11 mouse cellular contexts compared by ENCODE assay signal in genomic region chr9:40397471-40398245, GRCm38 (mm10).
A peak's percentile ranks its signal among the peaks of the same experiment; 100 is the strongest.
DNase-seq lines count a peak whose midpoint lies in the region; ATAC-seq and TF ChIP-seq lines count a peak whose summit lies in the region.
"Had no signal": no experiment of that assay in that cellular context is flagged by ENCODE, and none has a peak within 500 bp of the region (broad histone marks: within the 10 kb centered on the region; RNA-seq: fewer than 3 reads in every experiment).

No protein-coding gene starts in this region.

- no peaks in the 10 kb centered on the region for H3K9me3 ChIP-seq in forebrain, postnatal 0 days (ENCODE audit: low read length)
- no peaks in the 10 kb centered on the region for H3K9me3 ChIP-seq in forebrain, embryonic 11.5 days (ENCODE audit: control insufficient read depth, low read length)
- H3K9me3 ChIP-seq in ES-Bruce4 (replicated peaks; ENCODE audit: control insufficient read depth, insufficient read depth, low read length, poor library complexity, severe bottlenecking) = no peaks in the 10 kb centered on the region
- H3K9me3 ChIP-seq: limb, embryonic 12.5 days had no signal

- H3K4me2 ChIP-seq in forebrain, postnatal 0 days (ENCODE audit: low read depth) = no peak overlapping the region
- H3K4me2 ChIP-seq in forebrain, embryonic 11.5 days (ENCODE audit: low read depth, low read length, severe bottlenecking) = no peak overlapping the region

- no peak overlapping the region for H3K9ac ChIP-seq in forebrain, postnatal 0 days
- H3K9ac ChIP-seq in forebrain, embryonic 11.5 days (ENCODE audit: low read length) = no peak overlapping the region
- peak overlapping the region; percentile 42; the same call in 1 of the 2 replicates for H3K9ac ChIP-seq in ES-Bruce4 (ENCODE audit: low read depth, poor library complexity, severe bottlenecking)
- H3K9ac ChIP-seq: limb, embryonic 12.5 days; liver, embryonic 14.5 days had no signal

- no peak for DNase-seq in forebrain, postnatal 0 days
- no peak for DNase-seq in forebrain, embryonic 11.5 days (ENCODE audit: low spot score)
- peak; percentile 65 for DNase-seq in kidney, adult 9 months
- DNase-seq in kidney, adult 11 months = no peak
- no peak for DNase-seq in MN1 (ENCODE audit: low spot score)
- DNase-seq in adrenal gland, postnatal 14 days = no peak

- TF ChIP-seq POLR2A in ES-Bruce4 (IDR thresholded peaks at IDR 0.05; ENCODE audit: insufficient read depth, low read length) = no peak

- H3K27ac ChIP-seq in forebrain, postnatal 0 days (ENCODE audit: low read depth, low read length) = 0 out of 2 replicates have a peak overlapping the region, but pooled peaks have one; percentile 30
- H3K27ac ChIP-seq in forebrain, embryonic 11.5 days (ENCODE audit: low read depth, low read length) = no peak overlapping the region
- peak overlapping the region; percentile 100 for H3K27ac ChIP-seq in ES-Bruce4 (ENCODE audit: insufficient read depth, low read length)
- H3K27ac ChIP-seq: kidney, postnatal 0 days; liver, embryonic 14.5 days had no signal

- H3K36me3 ChIP-seq in forebrain, postnatal 0 days (ENCODE audit: insufficient read depth) = no peaks in the 10 kb centered on the region
- no peaks in the 10 kb centered on the region for H3K36me3 ChIP-seq in forebrain, embryonic 11.5 days (ENCODE audit: control insufficient read depth, insufficient read depth, low read length)
- H3K36me3 ChIP-seq in ES-Bruce4 (ENCODE audit: control insufficient read depth, insufficient read depth, low read length, poor library complexity, severe bottlenecking) = no peaks in the 10 kb centered on the region
- H3K36me3 ChIP-seq: limb, embryonic 12.5 days had no signal

- WGBS in forebrain, postnatal 0 days = 57% methylated on average over 7 of the region's 7 CpGs
- WGBS in forebrain, embryonic 11.5 days = 69% methylated on average over 7 of the region's 7 CpGs

- TF ChIP-seq EP300 in ES-Bruce4 (IDR thresholded peaks at IDR 0.05; ENCODE audit: insufficient read depth, low read depth, low read length) = peak; percentile 76

- no peaks in the 10 kb centered on the region; the same call in 1 of the 2 replicates for H3K4me1 ChIP-seq in forebrain, postnatal 0 days (ENCODE audit: insufficient read depth)
- H3K4me1 ChIP-seq in forebrain, embryonic 11.5 days (replicated peaks; ENCODE audit: control insufficient read depth, insufficient read depth, low read length) = peaks cover 2% of the 10 kb centered on the region
- peaks cover 3% of the 10 kb centered on the region for H3K4me1 ChIP-seq in ES-Bruce4 (ENCODE audit: control insufficient read depth, insufficient read depth, low read length)

- no peaks in the 10 kb centered on the region for H3K27me3 ChIP-seq in forebrain, postnatal 0 days (ENCODE audit: insufficient read depth, low read length)
- no peaks in the 10 kb centered on the region for H3K27me3 ChIP-seq in forebrain, embryonic 11.5 days (ENCODE audit: control insufficient read depth, insufficient read depth, low read length)
- no peaks in the 10 kb centered on the region for H3K27me3 ChIP-seq in ES-Bruce4 (ENCODE audit: control insufficient read depth, insufficient read depth, low read length, poor library complexity, severe bottlenecking)

- TF ChIP-seq CTCF in forebrain, postnatal 0 days (IDR thresholded peaks at IDR 0.05; ENCODE audit: low read depth) = no peak
- no peak for TF ChIP-seq CTCF in ES-Bruce4 (IDR thresholded peaks at IDR 0.05; ENCODE audit: low read depth, low read length)

- no peak for ATAC-seq in forebrain, postnatal 0 days
- no peak for ATAC-seq in forebrain, embryonic 11.5 days (replicated peaks; ENCODE audit: low FRiP score)
- 0 out of 2 replicates have a peak, but pooled peaks have one; percentile 7 for ATAC-seq in megakaryocyte, adult 5-6 weeks (ENCODE audit: poor library complexity, severe bottlenecking)

- no peak overlapping the region for H3K4me3 ChIP-seq in forebrain, postnatal 0 days (ENCODE audit: low read depth, low read length)
- no peak overlapping the region for H3K4me3 ChIP-seq in forebrain, embryonic 11.5 days (ENCODE audit: low read depth, low read length)
- H3K4me3 ChIP-seq in ES-Bruce4 (ENCODE audit: low read depth, low read length) = no peak overlapping the region
